Mouse (Mus musculus) mesoderm, embryonic 11.5 days (tissue): ENCODE data around the gene Olfr826.
"Not testable (repeated sequence)": the region's sequence is repeated elsewhere in the genome, so short reads cannot be mapped to it uniquely, and the experiment has no call there.

Experiments used
- DNase-seq: peaks from one replicate; pipeline ENCODE4 v3.0.0-alpha.2; 2012; ENCODE audit warnings: low read depth, low spot score

Gene Olfr826

DNA sequence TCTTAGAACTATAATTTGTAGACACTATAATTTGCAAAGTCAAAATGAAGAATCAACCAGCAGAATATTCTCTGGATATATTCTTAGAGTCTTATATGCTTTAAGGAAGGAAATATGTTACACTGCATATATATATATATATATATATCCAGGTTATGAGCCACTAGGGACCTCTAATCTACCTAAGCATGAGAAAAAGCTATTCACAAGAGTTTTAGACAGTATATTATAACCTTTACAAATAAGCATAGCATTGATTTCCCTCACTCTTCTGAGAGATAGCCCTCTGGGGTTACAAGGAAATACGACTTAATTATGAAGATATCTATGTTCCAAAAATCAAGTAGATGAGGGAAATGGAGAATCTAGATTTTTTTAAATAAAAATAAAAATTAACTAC, at the start of gene Olfr826:
Gene Olfr826 (minus strand): TSS at position 101 of the 400 bp plus-strand sequence.
- DNase-seq, result no peak

DNA sequence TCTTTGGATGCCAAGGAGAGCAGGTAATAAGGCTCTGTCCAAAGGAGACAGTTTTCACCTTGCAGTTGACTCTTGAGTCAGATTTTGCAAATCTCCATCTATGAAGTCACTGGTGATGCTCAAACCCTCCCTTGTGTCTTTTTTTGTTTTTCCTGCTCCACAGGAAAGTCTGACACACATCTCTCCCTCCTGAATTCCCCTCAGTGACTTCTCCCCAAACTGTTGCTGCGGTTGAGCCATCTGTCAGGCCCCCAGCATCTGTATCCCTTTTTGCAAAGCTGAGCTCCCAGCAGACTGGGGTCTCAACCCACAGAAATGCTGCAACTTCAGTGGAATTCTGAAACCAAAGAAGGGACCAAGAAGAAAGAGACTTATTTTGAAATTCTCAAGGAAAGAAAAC, 48.1 kb upstream of the Olfr826 start:
- DNase-seq, result no peak

DNA sequence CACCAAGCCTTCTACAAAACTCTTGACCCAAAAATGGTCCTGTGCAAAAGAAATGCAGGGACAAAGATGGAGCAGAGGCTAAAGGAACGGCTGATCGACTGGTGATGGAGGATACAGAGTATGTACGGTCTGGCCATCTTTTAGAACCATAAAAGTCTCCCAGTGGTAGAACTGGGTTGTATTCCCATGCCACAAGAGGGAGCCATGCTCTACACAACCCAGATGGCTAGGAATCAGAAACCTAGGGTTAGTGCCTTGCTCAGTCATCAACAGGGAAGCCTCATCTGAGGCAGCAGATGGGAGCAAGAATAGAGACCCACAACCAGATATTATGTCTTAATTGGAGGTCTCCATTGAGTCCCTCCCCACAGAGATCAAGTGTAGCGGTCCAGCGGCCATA, 45.6 kb upstream of the Olfr826 start:
- DNase-seq, result peak; percentile 11

GRCm38 (mm10) chr10:130228246-130228645, 44.3 kb upstream of the Olfr826 start:
- peak; percentile 80 for DNase-seq

- DNase-seq, result no peak
Measured at GRCm38 (mm10) chr10:130225034-130225433, 41.0 kb upstream of the Olfr826 start.

DNA sequence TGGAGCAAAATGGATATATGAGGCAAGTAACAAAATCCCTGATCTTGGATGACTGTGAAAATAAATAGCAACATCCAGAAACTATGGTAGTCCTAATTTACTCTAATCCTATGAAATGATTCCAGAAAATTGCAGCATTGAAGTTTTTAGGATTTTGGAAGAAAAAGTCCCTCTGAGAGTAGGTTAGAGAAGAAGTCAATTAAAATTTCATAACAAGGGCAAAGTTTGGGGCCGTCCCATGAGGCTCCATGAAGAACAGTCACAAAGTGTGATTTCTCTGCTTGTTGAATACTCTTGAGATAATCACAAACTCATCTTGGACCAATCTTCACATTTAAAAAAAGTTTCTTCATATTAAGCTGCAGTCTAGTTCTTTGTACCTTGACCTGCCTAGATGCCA, 30.3 kb upstream of the Olfr826 start, which contains the start of gene Olfr827:
Gene Olfr827 (minus strand): TSS at position 101 of the 400 bp plus-strand sequence.
- no peak for DNase-seq

- DNase-seq, result no peak
Measured at GRCm38 (mm10) chr10:130166666-130167065, 17.3 kb downstream of the Olfr826 start, which contains the start of gene Olfr825. Gene Olfr825, minus strand, starts transcription at chr10:130166766.

DNA sequence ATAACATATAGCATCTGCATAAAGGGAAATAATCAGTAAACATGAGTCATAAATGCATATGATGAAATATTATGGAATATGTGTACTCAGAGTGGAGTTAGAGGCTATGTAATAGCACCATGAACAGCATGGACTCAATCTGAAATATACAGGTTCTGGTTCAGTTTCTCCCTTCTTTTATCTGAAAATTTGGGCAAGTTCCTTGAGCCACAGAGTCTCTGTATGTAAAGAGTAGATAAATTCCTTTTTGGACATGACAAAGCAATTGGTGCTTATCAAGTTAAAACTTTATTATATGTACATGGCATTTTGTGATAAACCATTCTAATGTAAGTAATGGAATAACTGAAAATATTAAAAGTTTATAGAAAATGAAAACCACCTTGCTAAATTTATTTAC, 18.8 kb downstream of the Olfr826 start:
- no peak for DNase-seq

DNA sequence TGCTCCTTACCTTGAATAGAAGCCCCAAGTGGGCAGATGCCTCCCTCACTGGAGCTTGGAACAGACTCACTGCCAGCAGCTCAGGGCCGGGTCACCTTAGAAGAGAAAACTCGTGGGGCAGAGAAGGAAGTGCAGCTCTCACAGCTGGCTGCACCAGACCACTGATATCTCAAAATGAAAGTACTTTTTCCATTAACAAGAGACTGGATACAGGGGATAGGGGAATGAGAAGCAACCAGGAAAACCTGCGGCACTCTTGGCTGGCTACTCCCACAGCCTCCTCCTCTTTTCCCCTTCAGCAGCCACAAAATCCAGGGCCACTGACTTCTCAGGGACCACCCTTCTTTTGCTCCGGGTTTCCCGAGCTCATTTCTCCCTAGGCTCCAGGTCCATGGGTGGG, 39.9 kb downstream of the Olfr826 start:
- DNase-seq, result no peak

- DNase-seq, result not testable (repeated sequence)
Measured at GRCm38 (mm10) chr10:130142481-130142880, 41.5 kb downstream of the Olfr826 start.

DNA sequence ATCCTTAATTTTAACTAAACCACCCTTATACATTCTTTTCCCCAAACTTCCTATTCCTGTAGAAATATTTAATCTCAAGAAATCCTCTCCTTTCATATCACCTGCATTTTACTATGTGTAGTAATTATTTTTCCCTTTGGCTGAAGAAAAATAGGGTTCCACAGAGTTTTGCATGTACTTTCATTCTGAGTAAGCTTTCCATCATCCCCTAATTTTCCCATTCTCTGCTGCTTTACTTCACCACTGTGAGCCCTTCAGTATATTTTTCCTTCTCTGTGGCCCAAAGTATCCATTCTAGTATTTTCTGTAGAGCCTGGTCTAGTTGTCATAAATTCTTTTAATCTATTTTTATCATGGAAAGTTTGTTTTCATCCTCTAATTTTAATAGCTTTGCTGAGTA, 49.2 kb downstream of the Olfr826 start:
- no peak for DNase-seq

GRCm38 (mm10) chr10:130129900-130130299, 54.1 kb downstream of the Olfr826 start, which contains the start of gene Olfr824:
Gene Olfr824, minus strand, starts transcription at chr10:130130000.
- not testable (repeated sequence) for DNase-seq
